Mouse (Mus musculus) urinary bladder, postnatal 14 days (tissue): ENCODE data around the gene Il1a.

Experiments
- DNase-seq: peaks from one replicate; pipeline ENCODE4 v3.0.0; 2021; ENCODE audit warnings: low spot score

The Il1a gene

DNA sequence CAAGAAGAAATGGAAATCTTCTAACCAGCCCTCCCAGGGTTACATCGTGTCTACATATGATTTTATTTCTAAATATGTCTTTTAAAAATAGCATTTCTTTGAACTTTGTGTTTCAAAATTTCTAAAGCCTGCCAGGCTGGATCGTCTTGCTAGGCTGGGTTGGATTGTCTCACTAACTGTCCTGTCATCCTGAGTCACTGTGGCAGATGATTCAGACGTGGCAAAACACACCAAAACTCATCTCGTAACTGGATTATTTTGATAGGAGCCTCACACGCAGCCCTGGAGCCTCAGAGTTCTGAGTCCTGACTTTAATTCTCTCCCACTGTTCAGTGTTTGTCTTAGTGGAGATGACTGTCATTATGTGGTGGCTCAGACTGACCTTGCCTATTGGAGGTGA, 46.7 kb downstream of the Il1a start:
- DNase-seq = no peak

DNA sequence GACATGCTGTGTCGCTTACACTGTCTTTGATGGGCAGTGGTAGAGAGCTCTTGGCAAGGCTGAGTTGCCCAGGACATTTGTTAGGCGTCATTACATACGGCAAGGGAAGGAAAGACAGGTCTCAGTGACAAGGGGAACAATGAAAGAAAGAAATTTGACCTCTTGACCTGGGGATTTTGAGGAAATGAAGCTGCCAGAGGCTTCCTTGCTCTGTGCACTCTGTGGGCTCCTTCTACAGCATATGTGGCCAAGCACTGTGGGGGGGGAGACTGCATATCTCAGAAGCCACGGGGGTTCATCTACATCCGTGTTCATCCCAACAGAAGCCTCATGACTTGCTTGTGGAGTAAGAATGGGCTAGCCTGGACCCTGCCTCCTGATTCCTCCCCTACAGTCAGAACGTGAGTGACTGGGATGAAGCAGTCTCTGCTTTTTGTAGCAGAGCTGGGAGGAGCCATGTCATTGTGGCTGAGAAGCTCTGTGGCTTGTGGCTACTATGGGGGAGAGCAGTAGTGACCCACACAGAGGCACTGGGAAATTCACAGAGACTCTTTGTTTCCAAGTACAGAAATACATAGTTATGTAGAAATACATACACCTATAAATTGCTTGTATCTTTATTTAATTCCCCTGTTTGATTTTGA, 48.5 kb downstream of the Il1a start:
- no peak for DNase-seq

DNA sequence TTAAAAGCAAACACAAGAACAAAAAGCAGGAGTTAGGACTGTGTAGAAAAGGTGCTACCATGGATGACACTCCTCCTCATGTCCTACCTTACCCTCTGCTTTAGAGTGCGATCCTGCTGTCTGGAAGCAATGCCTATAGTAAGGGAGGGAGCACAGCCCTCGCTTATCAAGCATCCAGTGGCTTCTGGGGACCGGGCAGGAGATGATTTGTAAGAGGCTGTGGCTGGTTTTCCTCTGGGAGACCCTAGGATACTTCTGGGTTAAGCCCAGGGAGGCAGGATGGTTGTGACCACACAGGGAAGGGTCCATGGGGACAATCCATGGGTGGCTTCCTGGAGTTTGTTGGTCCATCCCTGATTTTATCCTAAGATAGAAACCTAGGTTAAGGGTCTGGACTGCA, 49.1 kb downstream of the Il1a start:
- DNase-seq = no peak

DNA sequence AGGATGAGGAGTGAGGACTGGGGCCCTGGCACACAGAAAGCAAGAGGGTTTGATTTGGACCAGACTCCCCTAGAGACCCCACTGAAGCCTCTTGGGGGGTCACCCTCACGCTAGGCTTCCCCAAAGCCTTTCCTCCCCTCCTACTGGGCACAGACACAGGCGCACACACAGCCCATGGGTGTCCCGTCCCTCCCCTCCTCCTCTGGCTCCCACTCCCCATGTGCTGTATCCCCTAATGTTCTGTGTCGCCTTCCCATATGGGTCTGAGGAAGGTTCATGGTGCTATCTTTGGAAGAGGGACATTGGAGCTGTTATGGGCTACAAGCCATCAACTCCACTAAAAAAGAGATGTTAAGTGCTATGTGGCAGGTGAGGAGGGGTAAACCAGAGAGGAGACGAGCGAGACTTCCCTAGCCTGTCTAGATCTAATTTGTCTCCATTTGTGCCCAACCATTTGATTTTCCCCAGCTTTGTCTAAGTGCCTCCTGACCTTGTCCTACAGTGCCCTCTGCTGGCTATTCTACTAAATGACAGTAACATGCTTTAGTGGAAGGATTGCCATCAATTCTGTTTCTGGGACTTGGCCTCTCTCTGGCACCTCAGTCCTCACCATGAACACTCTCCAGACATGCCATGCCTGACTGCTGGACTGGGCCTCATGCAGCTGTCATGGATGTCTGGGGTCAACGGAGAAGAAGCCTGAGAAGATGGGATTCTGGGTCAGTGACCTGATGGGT, 51.1 kb downstream of the Il1a start:
- DNase-seq = peak; percentile 63

DNA sequence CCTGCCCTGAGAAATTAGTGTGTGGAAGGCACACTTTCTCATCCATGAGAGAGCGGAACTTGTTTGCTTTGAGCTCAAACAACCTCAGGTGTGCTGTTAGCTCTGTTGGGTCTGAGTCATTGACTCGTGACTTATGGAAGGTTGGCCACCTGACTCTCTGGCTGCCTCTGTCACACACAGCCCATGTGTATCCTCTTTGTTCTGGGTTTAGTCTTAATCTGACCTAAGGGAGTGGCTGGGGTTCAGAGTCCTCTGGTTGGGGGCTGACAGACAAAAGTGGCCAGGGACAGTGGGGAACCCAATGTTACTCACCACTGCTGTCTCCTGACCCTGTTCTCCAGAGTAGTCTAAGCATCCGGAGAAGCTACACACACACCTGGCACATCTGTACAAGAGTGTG, 51.7 kb downstream of the Il1a start:
- DNase-seq = no peak

DNA sequence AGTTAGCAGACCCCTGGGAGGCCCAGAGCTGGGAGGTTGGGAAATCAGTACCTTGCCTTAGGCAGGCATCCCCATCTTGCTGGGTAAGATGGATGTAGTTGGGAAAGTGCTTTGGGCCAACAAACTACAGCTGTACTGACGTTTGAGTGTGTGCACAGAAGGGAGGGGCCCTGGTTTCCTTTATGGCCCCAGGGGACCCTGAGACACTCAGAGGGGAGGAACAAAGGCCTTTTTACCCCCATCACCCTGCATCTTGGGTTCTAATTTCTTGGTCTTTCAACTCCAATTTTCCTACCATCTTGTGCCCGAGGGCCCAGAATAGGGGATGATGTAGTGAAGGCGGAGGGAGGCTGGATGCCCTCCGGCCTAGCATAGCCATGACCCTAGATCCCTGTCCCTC, 53.8 kb downstream of the Il1a start:
- no peak for DNase-seq

DNA sequence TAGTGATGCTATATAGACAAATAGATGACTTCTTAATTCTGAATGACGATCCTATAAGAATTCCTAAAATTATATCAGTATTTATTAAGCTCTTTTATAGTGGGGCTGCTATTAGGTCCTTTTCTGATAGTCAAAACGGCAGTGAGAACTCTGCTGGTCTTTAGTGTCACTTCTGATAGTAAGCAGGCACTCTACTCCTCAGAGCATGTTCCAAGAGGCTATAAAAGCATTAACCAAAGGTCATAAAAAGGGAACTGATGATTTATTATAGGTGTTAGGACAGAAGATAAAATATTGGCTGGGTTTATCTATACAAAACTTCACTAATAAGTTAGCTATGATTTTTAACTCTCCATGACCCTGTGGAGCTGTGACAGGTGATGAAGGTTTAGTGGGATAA, 55.7 kb downstream of the Il1a start:
- DNase-seq = no peak

DNA sequence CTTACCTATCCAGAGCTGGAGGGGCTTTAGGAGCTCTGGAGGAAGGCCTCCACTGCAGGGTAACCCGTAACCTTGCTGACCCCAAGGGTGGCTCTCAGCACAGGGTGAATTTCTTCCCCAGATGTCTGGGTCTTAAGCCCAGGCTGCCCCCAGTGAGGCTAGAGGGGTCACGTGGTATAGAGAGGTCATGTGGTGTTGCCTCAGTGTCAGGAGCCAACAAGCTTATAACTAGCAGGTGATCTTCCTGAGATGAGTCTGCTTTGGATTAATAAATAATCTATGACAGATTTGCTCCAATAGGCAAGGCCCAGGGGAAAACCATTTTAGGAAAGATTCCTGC, 56.2 kb downstream of the Il1a start:
- DNase-seq = no peak

DNA sequence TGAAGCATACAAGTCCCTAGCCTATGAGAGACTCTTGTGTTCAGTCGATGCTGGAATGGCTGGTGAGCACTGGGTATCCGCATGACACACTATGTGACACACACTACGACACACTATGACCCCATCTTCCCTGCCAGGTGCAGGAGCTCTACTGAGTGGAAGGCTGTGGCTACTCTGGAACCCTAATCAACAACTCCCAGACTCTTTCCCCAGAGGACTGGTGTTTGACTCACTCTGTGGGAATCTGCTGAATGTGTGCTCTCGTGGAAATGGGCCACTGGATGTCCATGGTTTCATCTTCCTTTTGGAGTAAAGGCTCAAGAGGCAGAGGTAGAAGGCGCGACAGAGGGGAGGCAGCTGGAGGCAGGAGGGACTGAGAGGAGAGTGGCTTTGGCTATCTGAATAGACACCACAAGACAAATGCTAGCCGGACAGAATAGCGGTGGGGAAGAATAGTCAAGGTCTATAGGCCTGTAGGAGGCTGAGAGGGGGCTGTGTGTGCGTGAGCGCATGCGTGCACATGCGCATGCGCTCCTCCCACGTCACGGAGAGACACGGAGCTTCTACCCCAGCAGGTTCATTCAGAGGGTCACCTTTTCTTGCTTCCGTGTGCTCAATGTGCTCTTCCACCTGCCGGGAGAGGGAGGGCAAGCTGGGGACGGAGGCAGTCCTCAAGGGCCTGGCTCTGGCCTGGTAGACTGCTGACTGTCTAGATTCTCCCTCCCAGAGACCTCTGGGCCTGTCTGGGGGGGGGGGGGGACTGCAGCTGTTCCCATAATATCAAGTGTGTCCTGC, 56.7 kb downstream of the Il1a start:
- DNase-seq = no peak
